Mouse (Mus musculus) mouse embryonic stem cell (cell line): ENCODE measurements around the gene Taf3.

Source experiments
- in situ Hi-C, 2 experiments: fragments of 300-500 bp; cut with MboI; formaldehyde crosslinking; loops; 1 replicate in 1 of 2; 3 replicates in 1 of 2; pipeline ENCODE4 v1.14.3; 2019 to 2020; ENCODE audit warnings: low sequenced_read_pairs in 2 of 2, low pct_unique_long_range_greater_than_20kb in 1 of 2, mixed read lengths in 1 of 2; ENCODE audit not compliant: unreplicated experiment in 1 of 2

Gene Taf3

DNA sequence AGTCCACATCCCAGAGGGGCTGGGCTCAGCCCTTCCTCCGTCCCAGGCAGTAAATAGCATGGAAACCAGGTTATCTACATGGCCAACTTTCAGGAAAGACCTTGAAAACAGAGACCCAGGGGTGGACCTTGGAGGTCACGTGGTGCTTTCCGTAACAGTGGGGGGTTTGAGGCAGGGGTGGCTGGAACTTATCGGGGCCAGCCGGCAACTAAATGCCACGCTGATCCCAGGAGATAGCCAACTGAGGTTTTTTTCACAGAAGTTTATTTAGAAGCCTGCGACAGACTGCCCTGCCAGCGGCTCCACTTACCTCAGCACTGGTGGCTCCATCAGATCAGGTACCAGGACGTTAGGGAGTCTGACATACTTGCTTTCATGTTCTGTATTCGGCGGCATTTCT, 142.4 kb downstream of the Taf3 start:
- in situ Hi-C loops = no loop called here

DNA sequence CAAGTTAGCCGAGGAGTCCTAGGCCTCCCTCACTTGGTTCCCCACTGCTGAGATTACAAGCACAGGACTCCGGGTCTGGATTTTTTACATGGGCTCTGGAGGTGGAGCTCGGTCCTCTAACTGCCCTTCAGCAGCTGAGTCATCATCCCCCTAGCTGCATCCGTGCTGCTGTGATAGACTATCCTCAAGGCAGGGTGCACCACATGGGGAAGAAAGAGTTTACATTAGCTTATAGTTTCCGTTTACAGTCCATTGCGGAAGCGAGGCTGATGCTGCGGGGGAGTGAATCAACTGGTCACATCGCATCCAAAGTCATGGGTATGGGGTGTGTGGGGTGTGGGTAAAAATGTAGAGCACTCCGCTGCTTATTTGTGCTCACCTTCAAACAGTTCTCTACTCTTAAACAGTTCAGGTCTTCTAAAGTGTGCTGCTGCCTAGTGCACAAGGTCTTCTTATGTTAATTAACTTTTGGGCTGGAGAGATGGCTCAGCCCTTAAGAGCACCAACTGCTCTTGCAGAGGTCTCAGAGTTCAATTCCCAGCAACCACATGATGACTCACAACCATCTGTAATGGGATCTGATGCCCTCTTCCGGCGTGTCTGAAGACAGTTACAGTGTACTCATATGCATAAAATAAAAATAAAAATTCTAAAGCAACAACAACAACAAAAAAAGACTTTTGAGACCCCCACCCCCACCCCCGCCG, 144.4 kb downstream of the Taf3 start:
- in situ Hi-C loops = no loop called here

DNA sequence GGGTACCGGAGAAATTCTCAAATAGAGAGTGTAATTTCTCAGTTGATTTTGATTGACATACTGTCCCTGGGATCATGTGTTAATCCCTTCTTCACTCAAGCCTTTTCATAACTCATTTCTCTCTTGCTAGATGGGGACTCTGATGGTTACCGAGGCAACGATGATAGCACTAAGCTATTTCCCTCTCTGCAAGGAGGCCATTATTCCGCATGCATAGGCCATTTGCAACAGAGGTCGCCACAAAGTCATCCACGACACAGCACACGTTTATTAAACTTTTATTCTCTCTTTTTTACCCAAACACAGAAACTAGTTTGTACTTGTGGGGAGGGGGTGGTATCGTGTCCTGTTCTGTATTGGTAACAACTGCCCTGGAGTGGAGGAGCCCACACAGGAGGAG, 150.6 kb downstream of the Taf3 start:
- in situ Hi-C loops = loop anchor here in 1 of 2 experiments (25.0 kb wide), 1 partner anchor 464 kb away; the partner anchor contains the start of gene Sfmbt2

DNA sequence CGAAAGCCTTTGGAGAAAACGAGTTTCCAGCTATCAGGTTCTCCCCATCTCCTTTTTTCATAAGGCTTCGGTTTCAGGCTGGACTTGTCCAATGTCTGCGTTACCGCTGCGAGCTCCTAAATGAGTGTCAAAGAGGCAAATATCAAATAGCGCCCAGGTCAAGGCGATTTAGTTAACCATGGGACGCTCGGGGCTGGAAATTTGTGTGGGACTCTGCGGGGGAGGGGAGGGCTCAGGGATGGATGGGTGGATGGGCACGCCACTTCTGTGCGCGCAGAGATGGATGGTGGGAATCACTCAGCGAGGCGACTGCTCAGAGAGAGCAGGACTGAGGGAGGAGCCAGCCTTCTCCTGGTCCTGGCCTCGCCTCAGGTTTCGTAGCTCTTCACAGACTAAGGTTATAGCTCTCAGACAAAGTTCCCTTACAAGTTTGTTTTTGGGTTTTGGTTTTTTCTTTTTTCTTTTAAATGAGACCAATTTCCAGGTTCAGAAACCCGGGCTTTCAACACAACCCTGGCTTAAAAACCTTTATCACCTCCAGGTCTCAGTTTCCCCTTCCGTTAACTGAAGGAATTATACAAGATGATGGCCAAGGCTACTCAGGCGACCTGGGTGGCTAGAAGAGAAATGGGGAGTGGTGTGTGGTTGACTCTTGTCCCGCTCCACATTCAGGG, 152.2 kb downstream of the Taf3 start:
- in situ Hi-C loops = loop anchor here in 1 of 2 experiments (25.0 kb wide), 1 partner anchor 466 kb away; the partner anchor contains the start of gene Sfmbt2

DNA sequence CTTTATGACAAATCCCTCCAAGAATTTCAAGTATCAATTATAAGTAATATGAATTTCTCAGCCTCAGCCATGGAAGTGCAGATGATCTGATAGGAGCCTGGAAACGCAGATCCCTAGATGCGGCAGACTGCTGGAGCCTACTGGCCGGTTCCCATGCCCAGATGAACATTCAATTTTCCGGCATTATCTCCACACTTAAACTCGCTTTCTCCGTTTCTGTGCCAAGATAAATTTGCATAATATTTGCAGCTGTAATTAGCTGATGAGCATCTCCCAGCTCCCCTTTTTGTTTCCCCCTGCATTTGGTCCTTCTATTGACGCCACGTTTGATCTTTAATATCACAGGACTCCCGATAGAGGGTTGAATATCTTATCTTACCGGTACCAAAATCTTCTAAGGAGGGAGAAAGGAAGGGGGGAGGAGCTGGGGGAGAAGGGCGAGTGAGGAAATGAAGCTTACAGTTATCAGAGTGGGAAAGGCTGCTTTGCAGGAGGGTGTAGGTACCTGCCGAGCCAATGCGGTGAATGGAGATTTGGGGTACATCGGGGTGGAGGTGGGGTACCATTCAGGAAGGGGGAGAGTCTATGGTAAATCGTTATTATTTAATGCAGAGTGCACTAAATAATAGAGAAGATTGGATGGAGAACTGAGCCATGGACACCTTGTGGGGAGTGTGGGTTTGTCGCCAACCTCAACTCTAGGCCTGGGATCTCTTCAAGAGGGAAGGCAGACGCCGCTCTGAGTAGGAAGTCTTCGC, 153.4 kb downstream of the Taf3 start:
- in situ Hi-C loops = loop anchor here in 1 of 2 experiments (25.0 kb wide), 1 partner anchor 467 kb away; the partner anchor contains the start of gene Sfmbt2

DNA sequence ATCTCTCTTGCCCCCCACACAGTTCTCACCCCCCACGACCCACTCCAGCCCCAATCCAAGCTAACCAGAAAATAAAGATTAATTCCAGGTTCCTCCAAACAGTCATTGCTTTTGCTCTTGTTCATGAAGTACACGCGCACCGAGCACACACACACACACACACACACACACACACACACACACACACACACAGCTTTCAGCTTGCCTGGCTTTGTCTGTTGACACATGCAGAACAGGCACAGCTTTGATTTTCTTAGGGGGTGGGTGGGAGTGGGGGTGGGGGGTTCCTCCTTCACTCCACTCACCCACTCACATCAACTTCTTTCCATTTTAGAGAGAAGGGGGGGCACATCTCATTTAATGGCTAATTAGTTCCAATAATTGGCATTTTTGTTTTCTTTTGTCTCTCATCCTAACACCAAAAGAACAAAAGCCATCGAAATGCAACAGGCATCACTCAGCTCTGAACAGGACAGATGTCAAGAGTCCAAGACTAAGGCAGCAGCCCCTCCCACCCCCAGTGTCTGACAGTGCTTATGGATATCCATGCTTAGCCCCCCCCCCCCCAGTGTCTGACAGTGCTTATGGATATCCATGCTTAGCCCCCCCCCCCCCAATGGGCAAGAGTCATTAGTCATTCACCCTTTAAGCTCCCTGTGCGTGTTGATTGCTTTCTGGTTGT, 155.0 kb downstream of the Taf3 start:
- in situ Hi-C loops = loop anchor here in 1 of 2 experiments (25.0 kb wide), 1 partner anchor 469 kb away; the partner anchor contains the start of gene Sfmbt2

DNA sequence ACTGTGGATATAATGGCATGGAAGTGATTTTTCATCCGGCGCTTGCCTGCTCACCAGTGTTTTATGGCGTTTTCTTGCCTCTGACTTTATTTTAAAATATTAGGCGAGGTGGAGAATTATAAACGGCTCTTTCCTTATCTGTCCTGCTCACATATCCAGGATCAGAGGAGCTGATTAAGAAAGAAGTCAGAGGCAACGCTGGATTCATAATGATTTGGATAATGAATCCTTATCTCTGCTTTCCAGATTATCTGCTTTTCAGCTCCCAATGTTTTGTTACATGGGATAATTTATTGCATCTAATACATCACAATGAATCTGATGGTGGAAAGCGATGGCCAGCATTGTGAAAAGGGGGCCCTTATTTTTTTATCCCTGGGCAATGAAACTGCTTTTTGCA, 155.9 kb downstream of the Taf3 start:
- in situ Hi-C loops = loop anchor here in 1 of 2 experiments (25.0 kb wide), 1 partner anchor 470 kb away; the partner anchor contains the start of gene Sfmbt2

DNA sequence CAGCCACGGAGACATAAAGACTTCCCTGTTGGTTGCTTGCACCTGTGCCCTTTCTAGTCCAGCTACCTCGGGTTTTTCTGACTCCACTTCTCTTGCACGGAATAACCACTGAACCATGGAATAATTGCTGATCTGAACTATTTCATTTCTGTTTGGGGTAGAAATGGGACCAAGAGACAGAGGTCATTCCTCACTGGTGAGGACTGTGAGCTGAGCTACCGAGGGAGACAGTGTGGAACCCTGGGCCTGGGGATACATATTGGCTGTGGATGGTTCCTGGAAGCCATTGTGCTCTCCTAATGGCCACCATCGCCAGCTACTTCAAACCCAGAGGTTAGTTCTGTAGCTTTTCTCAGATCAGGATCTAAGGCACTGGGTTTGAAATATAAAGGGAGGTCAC, 157.5 kb downstream of the Taf3 start:
- in situ Hi-C loops = loop anchor here in 1 of 2 experiments (25.0 kb wide), 1 partner anchor 471 kb away; the partner anchor contains the start of gene Sfmbt2

DNA sequence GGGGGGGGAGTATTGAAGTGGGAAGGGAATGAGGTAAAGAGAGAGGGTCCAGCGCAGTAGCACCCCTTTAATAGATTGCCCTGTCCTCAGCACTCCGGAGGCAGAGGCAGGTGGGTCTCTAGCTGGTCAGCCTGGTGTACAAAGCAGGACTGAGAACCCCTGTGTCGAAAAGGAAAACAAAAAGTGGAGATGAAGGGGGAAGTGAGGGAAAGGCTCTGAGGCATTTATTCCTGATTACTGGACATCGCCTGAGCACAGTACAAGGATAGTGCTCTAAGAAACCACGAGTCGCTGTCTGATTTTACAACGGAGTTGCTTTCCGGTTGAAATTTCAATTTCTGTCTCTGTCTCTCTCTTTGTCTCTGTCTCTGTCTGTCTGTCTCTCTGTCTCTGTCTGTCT, 158.1 kb downstream of the Taf3 start:
- in situ Hi-C loops = loop anchor here in 1 of 2 experiments (25.0 kb wide), 1 partner anchor 472 kb away; the partner anchor contains the start of gene Sfmbt2

DNA sequence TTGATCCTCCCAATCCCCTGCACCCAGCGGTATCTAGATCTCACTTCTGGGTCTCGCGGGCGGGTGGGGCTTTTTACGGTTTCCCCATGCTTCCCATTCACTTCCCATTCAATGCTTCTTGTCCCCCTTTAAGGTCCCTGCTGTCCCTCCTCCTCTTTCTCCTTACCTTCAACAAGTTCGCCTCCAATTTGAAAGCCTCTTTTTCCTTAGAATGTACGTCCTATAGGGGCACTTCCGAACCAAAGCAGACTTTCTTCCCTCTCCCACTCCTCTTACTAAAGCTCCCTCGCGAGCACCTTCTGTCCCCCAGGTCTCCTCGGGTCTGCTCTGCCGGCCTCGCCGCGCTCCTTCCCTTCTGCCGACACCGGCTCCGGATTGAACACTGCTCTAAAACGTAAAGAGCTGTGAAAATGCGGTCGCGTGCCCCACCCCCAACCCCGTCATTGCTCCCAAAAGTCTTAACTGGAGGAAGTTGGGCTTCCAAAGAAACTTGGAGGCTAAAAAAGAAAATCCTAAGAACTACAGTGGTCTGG, 158.7 kb downstream of the Taf3 start, which contains the start of gene Gata3:
TSS of gene Gata3 (minus strand) at position 384 of the 533 bp plus-strand sequence.
- in situ Hi-C loops = loop anchor here in 1 of 2 experiments (25.0 kb wide), 1 partner anchor 473 kb away; the partner anchor contains the start of gene Sfmbt2

DNA sequence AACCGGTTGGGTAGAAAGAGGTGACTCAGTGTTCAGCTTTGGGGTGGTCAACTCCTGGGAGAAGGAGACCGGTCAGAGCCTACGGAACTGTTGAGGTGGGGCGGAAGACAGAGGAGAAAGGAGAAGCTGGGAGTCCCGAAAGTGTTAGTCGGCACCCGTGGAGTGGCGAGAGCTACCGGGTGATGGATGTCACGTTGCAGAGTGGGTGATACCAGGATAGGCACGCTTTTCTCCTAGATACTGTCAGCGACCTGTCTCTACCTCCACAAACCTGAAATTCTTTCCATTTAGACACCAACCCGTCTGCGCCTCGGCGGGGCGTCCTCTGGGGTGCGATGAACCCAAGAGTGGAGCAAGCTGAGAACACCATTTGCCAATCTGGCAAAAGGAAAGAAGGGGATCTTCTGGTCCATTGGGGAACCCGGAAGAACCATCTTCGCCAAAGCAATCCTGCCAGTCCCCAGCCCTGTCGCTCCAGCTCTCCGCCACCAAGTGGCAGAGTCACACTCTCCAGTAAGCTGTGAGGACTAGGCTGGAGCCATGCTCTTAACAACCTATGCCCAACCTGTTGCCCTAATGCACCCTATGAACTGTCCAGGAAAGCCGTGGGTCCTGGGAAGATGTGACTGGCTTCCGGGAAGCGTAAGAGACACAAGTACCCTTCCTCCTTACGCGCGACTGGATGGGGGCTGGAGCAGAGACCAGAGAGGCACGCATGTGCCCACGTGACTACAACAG, 159.3 kb downstream of the Taf3 start, which contains the start of gene 9230102O04Rik:
TSS of gene 9230102O04Rik (minus strand) at position 628 of the 738 bp plus-strand sequence.
- in situ Hi-C loops = loop anchor here in 1 of 2 experiments (25.0 kb wide), 1 partner anchor 473 kb away; the partner anchor contains the start of gene Sfmbt2

DNA sequence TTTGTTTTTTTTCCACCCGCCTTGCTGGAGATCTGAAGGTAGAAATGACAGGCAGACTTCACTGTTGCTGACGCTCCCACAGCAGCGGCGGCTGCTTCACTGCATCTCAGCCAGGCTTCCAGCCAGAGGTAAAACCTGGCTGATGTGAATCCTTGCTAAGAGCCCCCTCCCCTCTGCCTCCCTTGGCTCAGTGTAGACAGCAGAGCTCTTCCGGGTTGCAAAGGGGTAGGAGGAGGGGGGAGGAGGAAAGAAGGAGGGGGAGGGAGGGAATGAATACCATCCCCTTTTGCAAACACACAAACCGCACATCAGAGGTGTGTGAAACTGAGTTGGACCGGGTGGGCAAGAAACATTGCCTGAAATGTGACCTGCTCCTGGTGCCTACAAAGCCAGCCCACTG, 160.8 kb downstream of the Taf3 start:
- in situ Hi-C loops = loop anchor here in 1 of 2 experiments (25.0 kb wide), 1 partner anchor 475 kb away; the partner anchor contains the start of gene Sfmbt2

DNA sequence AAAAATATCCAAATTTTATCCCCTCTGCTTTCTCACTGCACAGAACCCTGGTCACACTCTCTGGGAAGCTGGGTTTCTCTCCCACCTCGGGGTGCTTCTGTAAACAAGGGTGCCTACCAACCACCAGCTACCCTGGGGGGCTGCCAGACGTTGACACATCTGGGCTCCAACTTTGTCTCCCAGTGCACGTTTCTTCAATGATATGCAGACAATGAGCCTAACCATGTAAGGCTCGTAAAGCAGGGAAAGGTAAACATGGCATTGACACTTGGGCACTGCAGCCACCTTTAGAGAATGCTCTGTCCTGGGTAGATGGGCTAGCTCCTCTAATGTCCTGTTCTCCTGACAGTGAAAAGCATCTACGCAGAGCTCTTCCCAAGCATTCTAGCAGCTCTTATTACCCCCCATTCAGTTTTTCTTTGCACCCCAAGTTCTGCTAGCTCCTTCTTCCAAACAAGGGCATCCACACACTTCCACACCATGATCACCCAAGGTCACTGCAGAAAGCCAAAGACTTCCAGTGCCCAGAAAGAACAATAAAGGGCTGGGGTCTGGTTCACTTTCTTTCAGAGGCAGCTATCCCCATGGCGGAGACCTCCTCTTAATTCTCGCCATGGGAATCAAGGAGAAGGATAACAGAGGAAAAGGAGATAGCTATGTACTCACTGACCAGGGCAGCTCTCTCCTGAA, 161.3 kb downstream of the Taf3 start:
- in situ Hi-C loops = loop anchor here in 1 of 2 experiments (25.0 kb wide), 1 partner anchor 475 kb away; the partner anchor contains the start of gene Sfmbt2

DNA sequence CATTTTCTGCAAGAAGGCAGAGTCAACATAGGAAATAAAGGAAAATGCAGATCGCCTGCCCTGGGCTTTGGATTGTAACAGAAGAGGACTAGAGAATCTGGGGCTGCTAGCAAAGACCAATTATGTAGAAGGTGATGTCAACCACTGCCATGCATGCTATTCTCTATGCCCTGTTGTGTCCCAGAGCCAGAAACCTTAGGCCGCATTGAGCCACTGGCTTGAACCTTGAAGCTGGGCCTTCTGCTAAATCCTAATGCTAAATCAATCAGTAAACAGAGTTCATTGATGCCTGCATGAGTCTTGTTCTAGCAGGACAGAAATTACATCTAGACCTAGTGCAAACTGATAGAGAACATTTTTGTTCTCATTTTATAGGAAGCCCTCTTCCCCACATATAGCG, 162.4 kb downstream of the Taf3 start:
- in situ Hi-C loops = loop anchor here in 1 of 2 experiments (25.0 kb wide), 1 partner anchor 476 kb away; the partner anchor contains the start of gene Sfmbt2

DNA sequence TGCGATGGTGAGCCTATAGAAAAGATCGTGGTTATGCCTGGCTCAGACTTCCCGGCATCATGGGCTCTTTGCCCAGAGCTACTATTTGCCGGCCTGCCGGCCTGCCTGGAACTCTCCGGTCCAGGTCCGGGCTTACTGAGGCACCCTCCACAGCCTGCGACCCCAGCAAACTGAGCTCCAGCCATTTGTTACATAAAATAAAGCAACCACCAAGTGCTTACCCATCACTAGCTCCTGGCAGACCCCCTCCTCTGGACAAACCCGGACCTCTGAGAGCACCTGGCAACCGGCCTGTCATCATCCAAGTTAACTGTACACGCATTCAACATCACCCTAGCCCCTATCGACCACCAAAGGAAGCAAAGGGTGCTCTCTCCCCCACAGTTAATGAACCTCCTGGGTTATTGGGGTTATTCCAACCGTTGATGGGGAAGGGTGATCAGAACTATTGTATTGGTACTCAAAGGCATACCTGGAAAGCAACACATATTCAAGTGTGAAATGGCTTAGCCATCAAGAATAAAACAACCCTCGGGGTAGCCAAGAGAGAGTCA, 163.1 kb downstream of the Taf3 start:
- in situ Hi-C loops = loop anchor here in 1 of 2 experiments (25.0 kb wide), 1 partner anchor 477 kb away; the partner anchor contains the start of gene Sfmbt2
